Mouse (Mus musculus): ENCODE data around the gene Sh3gl2. TPM values are rescaled to one million over a fixed set of nuclear protein-coding genes. Genes with fewer than 3 reads are reported as not detected.

Sh3gl2 gene
- total RNA-seq, 2 experiments from 2014 or later = not detected

- no peak for ATAC-seq (replicated peaks; ENCODE audit: low FRiP score, low TSS enrichment, poor library complexity, severe bottlenecking)
Observed at GRCm38 (mm10) chr4:85526966-85527566, 322.1 kb downstream of the Sh3gl2 start.

GRCm38 (mm10) chr4:85529852-85530251 lies 324.9 kb downstream of the Sh3gl2 start:
- no peak for ATAC-seq (replicated peaks; ENCODE audit: low FRiP score, low TSS enrichment, poor library complexity, severe bottlenecking)

- ATAC-seq (replicated peaks; ENCODE audit: low FRiP score, low TSS enrichment, poor library complexity, severe bottlenecking) = no peak
Observed at GRCm38 (mm10) chr4:85539677-85540076, 334.8 kb downstream of the Sh3gl2 start.

- no peak for ATAC-seq (replicated peaks; ENCODE audit: low FRiP score, low TSS enrichment, poor library complexity, severe bottlenecking)
Observed at GRCm38 (mm10) chr4:85543221-85543620, 338.3 kb downstream of the Sh3gl2 start.

- ATAC-seq (replicated peaks; ENCODE audit: low FRiP score, low TSS enrichment, poor library complexity, severe bottlenecking) = no peak
Observed at GRCm38 (mm10) chr4:85554696-85555095, 349.8 kb downstream of the Sh3gl2 start.

- no peak for ATAC-seq (replicated peaks; ENCODE audit: low FRiP score, low TSS enrichment, poor library complexity, severe bottlenecking)
Observed at GRCm38 (mm10) chr4:85559753-85560152, 354.8 kb downstream of the Sh3gl2 start.

GRCm38 (mm10) chr4:85585426-85585825 lies 380.5 kb downstream of the Sh3gl2 start:
- ATAC-seq (replicated peaks; ENCODE audit: low FRiP score, low TSS enrichment, poor library complexity, severe bottlenecking) = no peak

GRCm38 (mm10) chr4:85588928-85589327 lies 384.0 kb downstream of the Sh3gl2 start:
- ATAC-seq (replicated peaks; ENCODE audit: low FRiP score, low TSS enrichment, poor library complexity, severe bottlenecking) = no peak

GRCm38 (mm10) chr4:85591037-85591436 lies 386.1 kb downstream of the Sh3gl2 start:
- no peak for ATAC-seq (replicated peaks; ENCODE audit: low FRiP score, low TSS enrichment, poor library complexity, severe bottlenecking)

- ATAC-seq (replicated peaks; ENCODE audit: low FRiP score, low TSS enrichment, poor library complexity, severe bottlenecking) = no peak
Observed at GRCm38 (mm10) chr4:85594159-85594558, 389.2 kb downstream of the Sh3gl2 start.

GRCm38 (mm10) chr4:85613331-85613730 lies 408.4 kb downstream of the Sh3gl2 start:
- no peak for ATAC-seq (replicated peaks; ENCODE audit: low FRiP score, low TSS enrichment, poor library complexity, severe bottlenecking)

- no peak for ATAC-seq (replicated peaks; ENCODE audit: low FRiP score, low TSS enrichment, poor library complexity, severe bottlenecking)
Observed at GRCm38 (mm10) chr4:85618746-85619145, 413.8 kb downstream of the Sh3gl2 start.

GRCm38 (mm10) chr4:85619261-85619660 lies 414.3 kb downstream of the Sh3gl2 start:
- ATAC-seq (replicated peaks; ENCODE audit: low FRiP score, low TSS enrichment, poor library complexity, severe bottlenecking) = no peak

- no peak for ATAC-seq (replicated peaks; ENCODE audit: low FRiP score, low TSS enrichment, poor library complexity, severe bottlenecking)
Observed at GRCm38 (mm10) chr4:85629381-85629780, 424.5 kb downstream of the Sh3gl2 start.

GRCm38 (mm10) chr4:85669271-85669670 lies 464.3 kb downstream of the Sh3gl2 start:
- ATAC-seq (replicated peaks; ENCODE audit: low FRiP score, low TSS enrichment, poor library complexity, severe bottlenecking) = no peak

- ATAC-seq (replicated peaks; ENCODE audit: low FRiP score, low TSS enrichment, poor library complexity, severe bottlenecking) = no peak
Observed at GRCm38 (mm10) chr4:85669735-85670134, 464.8 kb downstream of the Sh3gl2 start.

GRCm38 (mm10) chr4:85672290-85672689 lies 467.4 kb downstream of the Sh3gl2 start:
- no peak for ATAC-seq (replicated peaks; ENCODE audit: low FRiP score, low TSS enrichment, poor library complexity, severe bottlenecking)

GRCm38 (mm10) chr4:85677621-85678020 lies 472.7 kb downstream of the Sh3gl2 start:
- ATAC-seq (replicated peaks; ENCODE audit: low FRiP score, low TSS enrichment, poor library complexity, severe bottlenecking) = no peak

GRCm38 (mm10) chr4:85686160-85686559 lies 481.2 kb downstream of the Sh3gl2 start:
- no peak for ATAC-seq (replicated peaks; ENCODE audit: low FRiP score, low TSS enrichment, poor library complexity, severe bottlenecking)
